ENCODE assay signal across 28 mouse cellular contexts in genomic region chr4:45610937-45611336, GRCm38 (mm10).
DNase-seq lines count a peak whose midpoint lies in the region; ATAC-seq and TF ChIP-seq lines count a peak whose summit lies in the region.
"Had no signal": no experiment of that assay in that cellular context is flagged by ENCODE, and none has a peak within 500 bp of the region (broad histone marks: within the 10 kb centered on the region; RNA-seq: fewer than 3 reads in every experiment).

No protein-coding gene starts in this region.

- no peak overlapping the region for H3K27ac ChIP-seq in liver, postnatal 0 days (ENCODE audit: low read depth)
- no peak overlapping the region for H3K27ac ChIP-seq in liver, embryonic 11.5 days (ENCODE audit: low read depth, low read length)
- no peak overlapping the region for H3K27ac ChIP-seq in liver, embryonic 14.5 days
- H3K27ac ChIP-seq: embryonic facial prominence, embryonic 12.5 days; embryonic facial prominence, embryonic 15.5 days; forebrain, embryonic 15.5 days; heart, adult 2 months; hindbrain, embryonic 10.5 days; hindbrain, embryonic 14.5 days; hindbrain, postnatal 0 days had no signal

- no peak overlapping the region for H3K4me2 ChIP-seq in liver, postnatal 0 days (ENCODE audit: low read depth, low read length)
- no peak overlapping the region for H3K4me2 ChIP-seq in liver, embryonic 11.5 days
- no peak overlapping the region for H3K4me2 ChIP-seq in liver, embryonic 14.5 days (ENCODE audit: low read depth)
- H3K4me2 ChIP-seq: embryonic facial prominence, embryonic 12.5 days; embryonic facial prominence, embryonic 15.5 days; forebrain, embryonic 15.5 days; heart, embryonic 11.5 days; hindbrain, embryonic 14.5 days had no signal

- H3K9me3 ChIP-seq in liver, postnatal 0 days (ENCODE audit: low read length): no peaks in the 10 kb centered on the region
- H3K9me3 ChIP-seq in liver, embryonic 11.5 days (ENCODE audit: control insufficient read depth, low read length): no peaks in the 10 kb centered on the region
- no peaks in the 10 kb centered on the region for H3K9me3 ChIP-seq in liver, embryonic 14.5 days (ENCODE audit: control insufficient read depth, low read length)
- H3K9me3 ChIP-seq: embryonic facial prominence, embryonic 12.5 days; embryonic facial prominence, embryonic 15.5 days; forebrain, embryonic 15.5 days; G1E; hindbrain, embryonic 10.5 days had no signal

- no peak for TF ChIP-seq CTCF in liver, postnatal 0 days (IDR thresholded peaks at IDR 0.05; ENCODE audit: low read depth)
- no peak for TF ChIP-seq CTCF in liver, embryonic 14.5 days (IDR thresholded peaks at IDR 0.05; ENCODE audit: low read depth)

- TF ChIP-seq EP300 in liver, postnatal 0 days (IDR thresholded peaks at IDR 0.05; ENCODE audit: low read depth): no peak
- no peak for TF ChIP-seq EP300 in liver, embryonic 14.5 days (IDR thresholded peaks at IDR 0.05; ENCODE audit: low read depth)

- H3K9ac ChIP-seq in liver, postnatal 0 days (replicated peaks): no peak overlapping the region
- no peak overlapping the region for H3K9ac ChIP-seq in liver, embryonic 11.5 days (ENCODE audit: low read depth, low read length)
- no peak overlapping the region for H3K9ac ChIP-seq in liver, embryonic 14.5 days (replicated peaks)
- H3K9ac ChIP-seq: embryonic facial prominence, embryonic 12.5 days; embryonic facial prominence, embryonic 15.5 days; forebrain, embryonic 15.5 days; hindbrain, embryonic 14.5 days had no signal

- no peak overlapping the region for H3K4me3 ChIP-seq in liver, postnatal 0 days (ENCODE audit: low read depth, low read length)
- H3K4me3 ChIP-seq in liver, embryonic 11.5 days (ENCODE audit: low read depth, low read length): no peak overlapping the region
- H3K4me3 ChIP-seq in liver, embryonic 14.5 days (ENCODE audit: insufficient read depth in 1 of 2, low read depth in 2 of 2, low read length in 2 of 2): no peak overlapping the region
- H3K4me3 ChIP-seq: embryonic facial prominence, embryonic 12.5 days; embryonic facial prominence, embryonic 15.5 days; forebrain, embryonic 15.5 days; heart, adult 2 months; hindbrain, embryonic 10.5 days had no signal

- no peaks in the 10 kb centered on the region for H3K36me3 ChIP-seq in liver, postnatal 0 days (replicated peaks; ENCODE audit: insufficient read depth, low read length)
- H3K36me3 ChIP-seq in liver, embryonic 11.5 days (ENCODE audit: control insufficient read depth, insufficient read depth, low read length): no peaks in the 10 kb centered on the region
- no peaks in the 10 kb centered on the region for H3K36me3 ChIP-seq in liver, embryonic 14.5 days (replicated peaks; ENCODE audit: control insufficient read depth, insufficient read depth, low read depth)
- H3K36me3 ChIP-seq: embryonic facial prominence, embryonic 12.5 days; embryonic facial prominence, embryonic 15.5 days; forebrain, embryonic 15.5 days; G1E; hindbrain, embryonic 10.5 days had no signal

- no peaks in the 10 kb centered on the region for H3K4me1 ChIP-seq in liver, postnatal 0 days (ENCODE audit: insufficient read depth)
- no peaks in the 10 kb centered on the region for H3K4me1 ChIP-seq in liver, embryonic 11.5 days (replicated peaks; ENCODE audit: control insufficient read depth, insufficient read depth, low read length)
- peaks cover 0 to 2% of the 10 kb centered on the region in 2 experiments; a peak in 1 of 4 replicates for H3K4me1 ChIP-seq in liver, embryonic 14.5 days (replicated peaks; ENCODE audit: control insufficient read depth in 2 of 2, insufficient read depth in 2 of 2, low read length in 1 of 2)
- H3K4me1 ChIP-seq: embryonic facial prominence, embryonic 12.5 days; embryonic facial prominence, embryonic 15.5 days; forebrain, embryonic 15.5 days had no signal

- H3K27me3 ChIP-seq in liver, postnatal 0 days (ENCODE audit: insufficient read depth, low read length): no peaks in the 10 kb centered on the region
- H3K27me3 ChIP-seq in liver, embryonic 11.5 days (replicated peaks; ENCODE audit: control insufficient read depth, insufficient read depth, low read length): no peaks in the 10 kb centered on the region
- no peaks in the 10 kb centered on the region for H3K27me3 ChIP-seq in liver, embryonic 14.5 days (ENCODE audit: control insufficient read depth, insufficient read depth, low read length)
- H3K27me3 ChIP-seq: CH12.LX; embryonic facial prominence, embryonic 12.5 days; embryonic facial prominence, embryonic 15.5 days; forebrain, embryonic 15.5 days had no signal

- WGBS in liver, postnatal 0 days (ENCODE audit: insufficient replicate concordance): 77% methylated on average over 5 of the region's 5 CpGs
- WGBS in liver, embryonic 11.5 days: 66% methylated on average over 5 of the region's 5 CpGs
- WGBS in liver, embryonic 14.5 days (ENCODE audit: insufficient replicate concordance): 58% methylated on average over 5 of the region's 5 CpGs

- DNase-seq in liver: peak; percentile 26
- DNase-seq in liver, postnatal 0 days: no peak
- DNase-seq in liver, embryonic 11.5 days (ENCODE audit: low spot score): no peak
- peak in 1 of 3 experiments; percentile 4 for DNase-seq in liver, embryonic 14.5 days (ENCODE audit: low read depth in 3 of 3, low spot score in 3 of 3)
- no peak for DNase-seq in ovary, postnatal 14 days (ENCODE audit: low spot score)
- no peak for DNase-seq in frontal cortex, postnatal 14 days (ENCODE audit: low spot score in 2 of 2)
- DNase-seq: adrenal gland, adult 8-10 months; adrenal gland, postnatal 25 days; B cell, adult 2 months; cerebellum, adult 11 months; cerebellum, adult 2 months; cerebellum, adult 9-11 months; cerebellum, postnatal 25 days; gastrocnemius, postnatal 10 days; gastrocnemius, postnatal 36 days; heart, adult 2 months had no signal

- ATAC-seq in liver, postnatal 0 days: no peak
- ATAC-seq in liver, embryonic 11.5 days (replicated peaks; ENCODE audit: low FRiP score): peak; percentile 49; the same call in 1 of the 2 replicates
- 0 out of 2 replicates have a peak, but pooled peaks have one; percentile 51 for ATAC-seq in liver, embryonic 14.5 days (ENCODE audit: insufficient read depth)
- ATAC-seq: activated CD4-positive, CD25-positive, alpha-beta regulatory T cell, adult 4 months; forebrain, embryonic 15.5 days; hindbrain, postnatal 0 days; inflammation-experienced regulatory T-cells, adult 6 months; intestine, embryonic 16.5 days had no signal
